Mouse (Mus musculus) adrenal gland, adult 2 months (tissue): ENCODE results near the gene H2al1j. TPM values are rescaled to one million over a fixed set of nuclear protein-coding genes. Genes with fewer than 3 reads are reported as not detected.
"Not testable (repeated sequence)": the region's sequence is repeated elsewhere in the genome, so short reads cannot be mapped to it uniquely, and the experiment has no call there.

Experiments
- DNase-seq: peaks from one replicate; pipeline ENCODE4 v3.0.0; 2021
- long read RNA-seq: library from polyadenylated mRNA; stranded (forward); transcript quantifications from one replicate; pipeline ENCODE4 v2.0.0, GENCODE M21; 2021
- polyA plus RNA-seq: library from polyadenylated mRNA; depleted of rRNA; stranded (reverse); fragments of >200 nt; gene quantifications from 2 replicates; pipeline ENCODE4 v1.2.3, GENCODE M21; 2012; rRNA removed
- total RNA-seq, 2 experiments: library from RNA; stranded (reverse); gene quantifications; 2 replicates each; pipeline ENCODE4 v1.2.3; 2021

H2al1j gene
- total RNA-seq = not detected
- polyA plus RNA-seq = not detected in 2 replicates
- long read RNA-seq = 0 reads

DNA sequence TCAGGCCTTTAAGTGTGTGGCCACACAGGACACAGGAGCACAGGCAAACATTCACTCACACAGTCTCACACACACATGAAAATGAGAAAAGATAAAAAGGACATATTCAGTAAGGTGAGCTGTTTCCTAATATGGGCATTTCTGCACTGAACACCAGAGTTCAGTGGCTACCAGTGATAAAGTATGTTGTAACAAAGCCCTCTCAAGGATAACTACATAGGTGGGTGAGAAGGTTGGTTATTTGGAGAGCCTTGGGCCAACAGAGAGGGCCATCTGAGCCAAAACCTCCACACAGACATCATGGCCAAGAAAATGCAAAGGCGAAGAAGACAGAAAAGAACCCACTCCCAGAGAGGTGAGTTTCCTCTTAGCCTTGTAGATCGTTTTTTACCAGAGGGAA, at the start of gene H2al1j:
TSS of gene H2al1j (plus strand) at position 301 of the 400 bp plus-strand sequence.
- DNase-seq = not testable (repeated sequence)

DNA sequence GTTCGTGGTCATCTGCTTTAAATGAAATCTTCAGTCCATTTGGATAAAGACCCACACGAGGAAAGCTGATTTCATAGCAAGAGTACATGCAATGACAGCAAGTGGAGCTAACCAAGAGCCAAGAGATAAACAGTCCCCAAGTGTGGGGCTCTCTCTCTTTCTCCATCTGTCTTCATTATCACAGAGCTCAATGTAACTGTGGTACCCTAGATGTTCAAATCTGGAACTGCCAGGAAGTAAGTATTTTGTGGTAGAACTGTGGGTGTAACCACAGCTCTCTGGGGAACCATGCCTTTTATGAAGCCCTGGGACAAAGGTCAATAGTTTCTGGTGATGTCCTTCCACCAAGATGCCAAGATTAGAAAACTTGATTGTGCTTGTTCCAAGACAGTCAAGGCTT, 46.9 kb upstream of the H2al1j start:
- DNase-seq = no peak

GRCm38 (mm10) chrX:11288306-11288882, 39.2 kb upstream of the H2al1j start:
- peak; percentile 9 for DNase-seq

GRCm38 (mm10) chrX:11289244-11289643, 38.4 kb upstream of the H2al1j start:
- DNase-seq = no peak

DNA sequence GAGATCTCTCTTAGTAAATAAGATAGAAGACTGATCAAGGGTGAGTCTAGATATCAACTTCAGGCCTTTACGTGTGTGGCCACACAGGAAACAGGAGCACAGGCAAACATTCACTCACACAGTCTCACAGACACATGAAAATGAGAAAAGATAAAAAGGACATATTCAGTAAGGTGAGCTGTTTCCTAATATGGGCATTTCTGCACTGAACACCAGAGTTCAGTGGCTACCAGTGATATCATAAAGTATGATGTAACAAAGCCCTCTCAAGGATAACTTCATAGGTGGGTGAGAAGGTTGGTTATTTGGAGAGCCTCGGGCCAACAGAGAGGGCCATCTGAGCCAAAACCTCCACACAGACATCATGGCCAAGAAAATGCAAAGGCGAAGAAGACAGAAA, 28.7 kb upstream of the H2al1j start, which contains the start of gene H2al1a:
TSS of gene H2al1a (plus strand) at position 301 of the 400 bp plus-strand sequence.
- DNase-seq = not testable (repeated sequence)

DNA sequence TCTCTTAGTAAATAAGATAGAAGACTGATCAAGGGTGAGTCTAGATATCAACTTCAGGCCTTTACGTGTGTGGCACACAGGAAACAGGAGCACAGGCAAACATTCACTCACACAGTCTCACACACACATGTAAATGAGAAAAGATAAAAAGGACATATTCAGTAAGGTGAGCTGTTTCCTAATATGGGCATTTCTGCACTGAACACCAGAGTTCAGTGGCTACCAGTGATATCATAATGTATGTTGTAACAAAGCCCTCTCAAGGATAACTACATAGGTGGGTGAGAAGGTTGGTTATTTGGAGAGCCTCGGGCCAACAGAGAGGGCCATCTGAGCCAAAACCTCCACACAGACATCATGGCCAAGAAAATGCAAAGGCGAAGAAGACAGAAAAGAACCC, 25.5 kb upstream of the H2al1j start, which contains the start of gene H2al1b:
TSS of gene H2al1b (plus strand) at position 301 of the 400 bp plus-strand sequence.
- not testable (repeated sequence) for DNase-seq

DNA sequence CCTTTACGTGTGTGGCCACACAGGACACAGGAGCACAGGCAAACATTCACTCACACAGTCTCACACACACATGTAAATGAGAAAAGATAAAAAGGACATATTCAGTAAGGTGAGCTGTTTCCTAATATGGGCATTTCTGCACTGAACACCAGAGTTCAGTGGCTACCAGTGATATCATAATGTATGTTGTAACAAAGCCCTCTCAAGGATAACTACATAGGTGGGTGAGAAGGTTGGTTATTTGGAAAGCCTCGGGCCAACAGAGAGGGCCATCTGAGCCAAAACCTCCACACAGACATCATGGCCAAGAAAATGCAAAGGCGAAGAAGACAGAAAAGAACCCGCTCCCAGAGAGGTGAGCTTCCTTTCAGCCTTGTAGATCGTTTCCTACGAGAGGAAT, 22.3 kb upstream of the H2al1j start, which contains the start of gene H2al1c:
TSS of gene H2al1c (plus strand) at position 301 of the 400 bp plus-strand sequence.
- DNase-seq = not testable (repeated sequence)

DNA sequence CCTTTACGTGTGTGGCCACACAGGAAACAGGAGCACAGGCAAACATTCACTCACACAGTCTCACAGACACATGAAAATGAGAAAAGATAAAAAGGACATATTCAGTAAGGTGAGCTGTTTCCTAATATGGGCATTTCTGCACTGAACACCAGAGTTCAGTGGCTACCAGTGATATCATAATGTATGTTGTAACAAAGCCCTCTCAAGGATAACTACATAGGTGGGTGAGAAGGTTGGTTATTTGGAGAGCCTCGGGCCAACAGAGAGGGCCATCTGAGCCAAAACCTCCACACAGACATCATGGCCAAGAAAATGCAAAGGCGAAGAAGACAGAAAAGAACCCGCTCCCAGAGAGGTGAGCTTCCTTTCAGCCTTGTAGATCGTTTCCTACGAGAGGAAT, 19.1 kb upstream of the H2al1j start, which contains the start of gene H2al1d:
TSS of gene H2al1d (plus strand) at position 301 of the 400 bp plus-strand sequence.
- DNase-seq = not testable (repeated sequence)

- not testable (repeated sequence) for DNase-seq
Measured at GRCm38 (mm10) chrX:11311634-11312033, 16.0 kb upstream of the H2al1j start, which contains the start of gene H2al1e. Gene H2al1e (plus strand): TSS chrX:11311934.

DNA sequence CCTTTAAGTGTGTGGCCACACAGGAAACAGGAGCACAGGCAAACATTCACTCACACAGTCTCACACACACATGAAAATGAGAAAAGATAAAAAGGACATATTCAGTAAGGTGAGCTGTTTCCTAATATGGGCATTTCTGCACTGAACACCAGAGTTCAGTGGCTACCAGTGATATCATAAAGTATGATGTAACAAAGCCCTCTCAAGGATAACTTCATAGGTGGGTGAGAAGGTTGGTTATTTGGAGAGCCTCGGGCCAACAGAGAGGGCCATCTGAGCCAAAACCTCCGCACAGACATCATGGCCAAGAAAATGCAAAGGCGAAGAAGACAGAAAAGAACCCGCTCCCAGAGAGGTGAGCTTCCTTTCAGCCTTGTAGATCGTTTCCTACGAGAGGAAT, 12.8 kb upstream of the H2al1j start, which contains the start of gene H2al1f:
TSS of gene H2al1f (plus strand) at position 301 of the 400 bp plus-strand sequence.
- DNase-seq = not testable (repeated sequence)

DNA sequence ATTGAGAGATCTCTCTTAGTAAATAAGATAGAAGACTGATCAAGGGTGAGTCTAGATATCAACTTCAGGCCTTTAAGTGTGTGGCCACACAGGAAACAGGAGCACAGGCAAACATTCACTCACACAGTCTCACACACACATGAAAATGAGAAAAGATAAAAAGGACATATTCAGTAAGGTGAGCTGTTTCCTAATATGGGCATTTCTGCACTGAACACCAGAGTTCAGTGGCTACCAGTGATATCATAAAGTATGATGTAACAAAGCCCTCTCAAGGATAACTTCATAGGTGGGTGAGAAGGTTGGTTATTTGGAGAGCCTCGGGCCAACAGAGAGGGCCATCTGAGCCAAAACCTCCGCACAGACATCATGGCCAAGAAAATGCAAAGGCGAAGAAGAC, 9.7 kb upstream of the H2al1j start, which contains the start of gene H2al1g:
TSS of gene H2al1g (plus strand) at position 301 of the 400 bp plus-strand sequence.
- not testable (repeated sequence) for DNase-seq

DNA sequence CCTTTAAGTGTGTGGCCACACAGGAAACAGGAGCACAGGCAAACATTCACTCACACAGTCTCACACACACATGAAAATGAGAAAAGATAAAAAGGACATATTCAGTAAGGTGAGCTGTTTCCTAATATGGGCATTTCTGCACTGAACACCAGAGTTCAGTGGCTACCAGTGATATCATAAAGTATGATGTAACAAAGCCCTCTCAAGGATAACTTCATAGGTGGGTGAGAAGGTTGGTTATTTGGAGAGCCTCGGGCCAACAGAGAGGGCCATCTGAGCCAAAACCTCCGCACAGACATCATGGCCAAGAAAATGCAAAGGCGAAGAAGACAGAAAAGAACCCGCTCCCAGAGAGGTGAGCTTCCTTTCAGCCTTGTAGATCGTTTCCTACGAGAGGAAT, 6.4 kb upstream of the H2al1j start, which contains the start of gene H2al1h:
TSS of gene H2al1h (plus strand) at position 301 of the 400 bp plus-strand sequence.
- not testable (repeated sequence) for DNase-seq

DNA sequence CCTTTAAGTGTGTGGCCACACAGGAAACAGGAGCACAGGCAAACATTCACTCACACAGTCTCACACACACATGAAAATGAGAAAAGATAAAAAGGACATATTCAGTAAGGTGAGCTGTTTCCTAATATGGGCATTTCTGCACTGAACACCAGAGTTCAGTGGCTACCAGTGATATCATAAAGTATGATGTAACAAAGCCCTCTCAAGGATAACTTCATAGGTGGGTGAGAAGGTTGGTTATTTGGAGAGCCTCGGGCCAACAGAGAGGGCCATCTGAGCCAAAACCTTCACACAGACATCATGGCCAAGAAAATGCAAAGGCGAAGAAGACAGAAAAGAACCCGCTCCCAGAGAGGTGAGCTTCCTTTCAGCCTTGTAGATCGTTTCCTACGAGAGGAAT, 3.3 kb upstream of the H2al1j start, which contains the start of gene H2al1i:
TSS of gene H2al1i (plus strand) at position 301 of the 400 bp plus-strand sequence.
- not testable (repeated sequence) for DNase-seq

- no peak for DNase-seq
Measured at GRCm38 (mm10) chrX:11345762-11346161, 18.1 kb downstream of the H2al1j start.

GRCm38 (mm10) chrX:11346756-11347155, 19.1 kb downstream of the H2al1j start:
- no peak for DNase-seq

GRCm38 (mm10) chrX:11360823-11361222, 33.2 kb downstream of the H2al1j start:
- no peak for DNase-seq

GRCm38 (mm10) chrX:11361261-11361660, 33.6 kb downstream of the H2al1j start:
- no peak for DNase-seq

DNA sequence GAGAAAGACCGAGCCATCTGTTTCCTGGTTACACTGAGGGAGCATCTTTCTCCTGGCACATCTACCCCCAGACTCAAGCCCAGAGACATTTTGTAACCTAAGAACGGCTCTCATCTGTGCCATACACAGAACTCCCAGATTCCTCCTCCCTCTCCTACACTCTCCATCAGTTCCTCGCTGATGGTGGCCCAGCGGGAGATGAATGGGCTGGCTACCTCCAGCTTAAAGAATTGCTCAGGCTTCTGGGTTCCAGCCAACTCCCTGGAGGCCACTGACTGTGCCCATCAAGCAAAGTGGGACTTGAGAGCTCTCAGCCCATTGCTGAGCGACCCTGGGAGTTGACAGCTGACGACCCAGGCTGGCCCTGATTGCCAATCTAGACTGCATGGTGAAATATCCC, 36.3 kb downstream of the H2al1j start:
- peak; percentile 48 for DNase-seq

GRCm38 (mm10) chrX:11365151-11365550, 37.5 kb downstream of the H2al1j start:
- DNase-seq = no peak
